Mouse (Mus musculus): ENCODE results near the gene Ampd2.

DNA sequence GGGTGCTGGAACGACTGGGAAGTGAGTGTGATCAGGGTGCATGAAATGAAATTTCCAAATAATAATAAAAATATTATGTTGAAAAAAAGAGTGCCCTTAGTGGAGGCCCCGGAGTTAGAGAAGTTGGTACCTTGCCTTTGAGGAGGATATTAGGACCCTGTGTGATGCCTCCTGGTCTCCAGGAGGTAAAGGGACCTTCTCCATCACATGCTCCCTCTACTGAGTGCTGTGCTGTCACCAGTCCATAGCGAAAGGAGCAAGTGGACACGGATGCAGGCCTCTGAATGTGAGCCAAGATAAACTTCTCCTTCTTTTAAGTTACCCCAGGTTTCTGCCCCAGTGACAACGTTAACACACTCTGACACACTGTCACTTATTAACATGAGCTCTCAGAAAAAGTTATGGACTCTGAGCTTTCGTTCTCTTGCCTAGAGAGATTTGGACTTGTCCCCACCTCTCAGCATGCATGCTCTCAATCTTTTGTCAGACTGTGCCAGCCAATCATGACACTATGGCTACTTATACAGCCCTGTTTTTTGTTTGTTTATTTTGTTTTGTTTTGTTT is 19.0 kb downstream of the Ampd2 start:
- TF ChIP-seq POLR2A (IDR thresholded peaks at IDR 0.05; ENCODE audit: insufficient read depth, low read depth, low read length) (no peak), CTCF (IDR thresholded peaks at IDR 0.05) (no peak), EP300 (IDR thresholded peaks at IDR 0.05; ENCODE audit: insufficient read depth, low read depth, low read length) (no peak)

All from heart, adult 2 months (tissue).